Mouse (Mus musculus) hindbrain, embryonic 14.5 days (tissue): ENCODE measurements around the gene Ntpcr. TPM values are rescaled to one million over a fixed set of nuclear protein-coding genes. Genes with fewer than 3 reads are reported as not detected.

Experiments
- ATAC-seq: fragments of 200-750 bp; cut with Nextera tagmentation; 2 replicates; pipeline ENCODE4 v1.8.0; 2017; ENCODE audit warnings: moderate number of reproducible peaks, mild to moderate bottlenecking, moderate TSS enrichment, moderate library complexity; ENCODE audit not compliant: low FRiP score
- DNase-seq: peaks from one replicate; pipeline ENCODE4 v3.0.0-alpha.2; 2015; ENCODE audit warnings: low spot score
- H3K27ac ChIP-seq: fragments of 300-500 bp; sonication (generic); 2 replicates; pipeline ENCODE4 v1.5.1; 2014; ENCODE audit warnings: mild to moderate bottlenecking, moderate library complexity
- H3K27me3 ChIP-seq: fragments of 300-500 bp; sonication (generic); 2 replicates; pipeline ENCODE4 v1.6.1; 2014; ENCODE audit warnings: mild to moderate bottlenecking, low read length, mixed read lengths; ENCODE audit not compliant: control insufficient read depth, insufficient read depth
- H3K36me3 ChIP-seq: fragments of 300-500 bp; sonication (generic); replicated peaks from 2 replicates; pipeline ENCODE4 v1.6.1; 2014; ENCODE audit not compliant: control insufficient read depth, insufficient read depth
- H3K4me1 ChIP-seq: fragments of 300-500 bp; sonication (generic); replicated peaks from 2 replicates; pipeline ENCODE4 v1.6.1; 2014; ENCODE audit warnings: antibody characterized with exemption, low read length, mixed read lengths; ENCODE audit not compliant: control insufficient read depth, insufficient read depth
- H3K4me2 ChIP-seq: fragments of 300-500 bp; sonication (generic); replicated peaks from 2 replicates; pipeline ENCODE4 v1.6.1; 2014; ENCODE audit warnings: mild to moderate bottlenecking, moderate library complexity
- H3K4me3 ChIP-seq: fragments of 300-500 bp; sonication (generic); replicated peaks from 2 replicates; pipeline ENCODE4 v1.5.1; 2014; ENCODE audit warnings: mild to moderate bottlenecking, low read length
- H3K9ac ChIP-seq: fragments of 300-500 bp; sonication (generic); 2 replicates; pipeline ENCODE4 v1.6.1; 2014
- H3K9me3 ChIP-seq: fragments of 300-500 bp; sonication (generic); 2 replicates; pipeline ENCODE4 v1.6.1; 2016; ENCODE audit warnings: low read length; ENCODE audit not compliant: control insufficient read depth
- WGBS: fragments of 180-500 bp; shearing (Covaris S2); extraction: QIAGEN DNeasy Blood & Tissue Kit; methylation state at CpG from one replicate; pipeline ENCODE4 v1.1.7; 2014; 5-methylcytosine and 5-hydroxymethylcytosine counted together
- polyA plus RNA-seq: library from polyadenylated mRNA; unstranded; fragments of >200 nt; fragmentation: Nextera tagmentation; extraction: Ambion mirVana; gene quantifications from 2 replicates; pipeline ENCODE4 v1.2.1, GENCODE M21; 2014

The Ntpcr gene
- polyA plus RNA-seq, 1 experiment from 2014 or later = 38.6 TPM

- Histone ChIP-seq H3K4me1 (peaks cover 11% of the 10 kb centered on the region; the same call in 1 of the 2 replicates), H3K4me2 (no peak overlapping the region), H3K9me3 (no peaks in the 10 kb centered on the region), H3K27me3 (no peaks in the 10 kb centered on the region), H3K36me3 (no peaks in the 10 kb centered on the region), H3K27ac (no peak overlapping the region), H3K4me3 (no peak overlapping the region), H3K9ac (no peak overlapping the region)
- WGBS = 60% methylated on average over 4 of the region's 4 CpGs
- DNase-seq (no peak), ATAC-seq (no peak)
These were observed 10.8 kb upstream of the Ntpcr start for GRCm38 (mm10) chr8:125718914-125719313.

DNA sequence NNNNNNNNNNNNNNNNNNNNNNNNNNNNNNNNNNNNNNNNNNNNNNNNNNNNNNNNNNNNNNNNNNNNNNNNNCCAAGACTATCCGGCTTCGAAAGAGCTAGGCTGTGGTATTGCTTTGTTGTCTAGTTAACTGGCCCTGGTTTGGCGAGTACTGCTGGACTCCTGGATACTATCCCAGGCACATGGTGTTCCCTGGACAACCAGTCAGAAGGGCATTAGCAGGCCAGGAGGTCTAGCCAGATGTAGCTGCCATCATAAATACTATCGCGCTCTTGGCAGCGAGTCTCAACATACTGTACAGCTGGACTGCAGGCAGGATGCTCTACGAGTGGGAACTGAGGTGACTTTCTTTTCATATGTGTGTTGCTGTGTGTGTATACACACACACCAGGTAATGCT is 7.1 kb upstream of the Ntpcr start:
- Histone ChIP-seq H3K27me3 (no peaks in the 10 kb centered on the region), H3K4me2 (no peak overlapping the region), H3K9me3 (no peaks in the 10 kb centered on the region), H3K36me3 (no peaks in the 10 kb centered on the region), H3K9ac (no peak overlapping the region), H3K4me1 (no peaks in the 10 kb centered on the region), H3K4me3 (no peak overlapping the region), H3K27ac (no peak overlapping the region)
- no peak for DNase-seq
- WGBS = 87% methylated on average over 7 of the region's 7 CpGs
- ATAC-seq = no peak

DNA sequence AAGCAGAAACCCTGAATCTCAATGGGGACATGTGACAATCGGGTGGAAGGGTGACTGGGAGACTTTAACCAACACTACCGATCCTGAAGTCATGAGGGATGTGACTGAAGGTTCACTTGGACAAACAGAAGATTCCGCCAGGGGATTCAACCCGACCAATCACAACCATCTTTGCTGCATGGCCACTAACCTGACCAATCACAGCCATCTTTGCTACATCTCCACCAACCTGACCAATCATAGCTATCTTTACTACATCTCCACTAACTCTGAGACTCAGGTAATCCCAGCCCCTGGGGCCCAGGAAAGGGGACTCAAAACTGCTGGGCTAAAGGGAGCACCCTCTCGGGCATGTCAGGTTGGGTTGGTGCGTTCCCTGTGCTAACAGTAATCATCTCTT is 6.3 kb upstream of the Ntpcr start:
- H3K27me3 ChIP-seq = no peaks in the 10 kb centered on the region
- no peak for ATAC-seq
- H3K4me1 ChIP-seq = no peaks in the 10 kb centered on the region
- H3K4me2 ChIP-seq = no peak overlapping the region
- no peaks in the 10 kb centered on the region for H3K9me3 ChIP-seq
- no peak overlapping the region for H3K9ac ChIP-seq
- WGBS = 98% methylated on average over 6 of the region's 6 CpGs
- H3K36me3 ChIP-seq = no peaks in the 10 kb centered on the region
- H3K4me3 ChIP-seq = no peak overlapping the region
- H3K27ac ChIP-seq = no peak overlapping the region
- DNase-seq = no peak

- H3K9me3 ChIP-seq = no peaks in the 10 kb centered on the region
- H3K36me3 ChIP-seq = no peaks in the 10 kb centered on the region
- H3K27me3 ChIP-seq = no peaks in the 10 kb centered on the region
- WGBS = 84% methylated on average over 6 of the region's 6 CpGs
- H3K4me2 ChIP-seq = no peak overlapping the region
- no peak overlapping the region for H3K27ac ChIP-seq
- H3K4me1 ChIP-seq = no peaks in the 10 kb centered on the region
- DNase-seq (no peak), ATAC-seq (no peak)
- no peak overlapping the region for H3K9ac ChIP-seq
- no peak overlapping the region for H3K4me3 ChIP-seq
These were observed 4.5 kb upstream of the Ntpcr start for GRCm38 (mm10) chr8:125725037-125725820.

- ATAC-seq = no peak
- 91% methylated on average over 4 of the region's 4 CpGs for WGBS
These were observed 3.6 kb upstream of the Ntpcr start for GRCm38 (mm10) chr8:125726143-125726542.

GRCm38 (mm10) chr8:125726986-125727385 is 2.8 kb upstream of the Ntpcr start:
- WGBS = 88% methylated on average over 5 of the region's 5 CpGs
- Histone ChIP-seq H3K36me3 (no peaks in the 10 kb centered on the region), H3K9me3 (no peaks in the 10 kb centered on the region)

More at GRCm38 (mm10) chr8:125726143-125726542, 3.6 kb upstream of the Ntpcr start:
- Histone ChIP-seq H3K27me3 (no peaks in the 10 kb centered on the region), H3K4me2 (no peak overlapping the region), H3K9ac (no peak overlapping the region), H3K27ac (no peak overlapping the region), H3K9me3 (no peaks in the 10 kb centered on the region), H3K36me3 (no peaks in the 10 kb centered on the region), H3K4me3 (no peak overlapping the region), H3K4me1 (no peaks in the 10 kb centered on the region)
- no peak for DNase-seq

GRCm38 (mm10) chr8:125727797-125728196 is 2.0 kb upstream of the Ntpcr start:
- Histone ChIP-seq H3K4me1 (no peaks in the 10 kb centered on the region), H3K27ac (no peak overlapping the region), H3K9ac (no peak overlapping the region), H3K36me3 (no peaks in the 10 kb centered on the region), H3K4me3 (no peak overlapping the region), H3K27me3 (no peaks in the 10 kb centered on the region), H3K4me2 (no peak overlapping the region), H3K9me3 (no peaks in the 10 kb centered on the region)
- 51% methylated on average over 8 of the region's 8 CpGs for WGBS
- no peak for ATAC-seq
- DNase-seq = no peak

More at GRCm38 (mm10) chr8:125726986-125727385, 2.8 kb upstream of the Ntpcr start:
- Histone ChIP-seq H3K4me1 (no peaks in the 10 kb centered on the region), H3K4me3 (no peak overlapping the region), H3K4me2 (no peak overlapping the region), H3K27ac (no peak overlapping the region), H3K9ac (no peak overlapping the region), H3K27me3 (no peaks in the 10 kb centered on the region)
- no peak for ATAC-seq
- DNase-seq = no peak

GRCm38 (mm10) chr8:125733964-125734956 is 4.5 kb downstream of the Ntpcr start:
- peak overlapping the region; percentile 86 for H3K9ac ChIP-seq
- 7% methylated on average over 47 of the region's 52 CpGs for WGBS
- peaks cover 10% of the 10 kb centered on the region for H3K4me1 ChIP-seq
- no peak overlapping the region for H3K27ac ChIP-seq
- peak overlapping the region; percentile 92 for H3K4me2 ChIP-seq
- no peaks in the 10 kb centered on the region for H3K9me3 ChIP-seq
- H3K27me3 ChIP-seq = no peaks in the 10 kb centered on the region
- DNase-seq = peak; percentile 92
- H3K36me3 ChIP-seq = no peaks in the 10 kb centered on the region
- peak overlapping the region; percentile 77 for H3K4me3 ChIP-seq
- ATAC-seq = peak; percentile 91

GRCm38 (mm10) chr8:125738956-125739355 is 9.2 kb downstream of the Ntpcr start:
- ATAC-seq = no peak
- Histone ChIP-seq H3K9ac (no peak overlapping the region), H3K27me3 (no peaks in the 10 kb centered on the region), H3K9me3 (no peaks in the 10 kb centered on the region), H3K4me3 (no peak overlapping the region), H3K4me1 (peaks cover 6% of the 10 kb centered on the region; the same call in 1 of the 2 replicates), H3K4me2 (no peak overlapping the region), H3K27ac (no peak overlapping the region), H3K36me3 (no peaks in the 10 kb centered on the region)
- 77% methylated on average over 4 of the region's 4 CpGs for WGBS
- no peak for DNase-seq
